Mouse (Mus musculus): ENCODE measurements around the gene Rusc2. TPM values are rescaled to one million over a fixed set of nuclear protein-coding genes. Genes with fewer than 3 reads are reported as not detected.

Rusc2 gene
- polyA plus RNA-seq (2014; fragmentation: Nextera tagmentation; extraction: Ambion mirVana) = 1.4 and 2.0 TPM in 2 replicates

GRCm38 (mm10) chr4:43381408-43382154 is at the start of gene Rusc2:
Rusc2 (plus strand) TSS chr4:43381979.
- no peaks in the 10 kb centered on the region for H3K9me3 ChIP-seq (ENCODE audit: control insufficient read depth, low read length)
- H3K9ac ChIP-seq (ENCODE audit: low read depth, low read length) = peak within 1 kb of the TSS; percentile 41; the same call in 1 of the 2 replicates

GRCm38 (mm10) chr4:43334771-43335170 is 47.0 kb upstream of the Rusc2 start:
- H3K36me3 ChIP-seq (ENCODE audit: control insufficient read depth, insufficient read depth, low read length) = no peaks in the 10 kb centered on the region
- no peak for ATAC-seq (replicated peaks; ENCODE audit: low FRiP score)
- WGBS = 56% methylated on average over 2 of the region's 2 CpGs

More at GRCm38 (mm10) chr4:43381408-43382154, at the start of gene Rusc2:
- WGBS = 3% methylated on average over 62 of the region's 63 CpGs
- Histone ChIP-seq H3K36me3 (ENCODE audit: control insufficient read depth, insufficient read depth, low read length) (no peaks in the 10 kb centered on the region), H3K4me1 (replicated peaks; ENCODE audit: control insufficient read depth, insufficient read depth, low read length) (no peaks in the 10 kb centered on the region), H3K27me3 (replicated peaks; ENCODE audit: control insufficient read depth, insufficient read depth, low read length) (peaks cover 27% of the 10 kb centered on the region), H3K4me3 (ENCODE audit: low read depth, low read length) (peak within 1 kb of the TSS; percentile 55), H3K4me2 (peak within 1 kb of the TSS; percentile 78), H3K27ac (ENCODE audit: low read depth, low read length) (no peak within 1 kb of the TSS)
- peak; percentile 62 for DNase-seq (ENCODE audit: low spot score)
- ATAC-seq (replicated peaks; ENCODE audit: low FRiP score) = peak; percentile 47

GRCm38 (mm10) chr4:43336176-43336575 is 45.6 kb upstream of the Rusc2 start:
- no peaks in the 10 kb centered on the region for H3K4me1 ChIP-seq (replicated peaks; ENCODE audit: control insufficient read depth, insufficient read depth, low read length)
- H3K9ac ChIP-seq (ENCODE audit: low read depth, low read length) = no peak overlapping the region
- peaks cover 5% of the 10 kb centered on the region; the same call in 1 of the 2 replicates for H3K9me3 ChIP-seq (ENCODE audit: control insufficient read depth, low read length)
- no peak for ATAC-seq (replicated peaks; ENCODE audit: low FRiP score)
- DNase-seq (ENCODE audit: low spot score) = no peak
- H3K36me3 ChIP-seq (ENCODE audit: control insufficient read depth, insufficient read depth, low read length) = no peaks in the 10 kb centered on the region
- H3K4me3 ChIP-seq (ENCODE audit: low read depth, low read length) = no peak overlapping the region
- H3K27ac ChIP-seq (ENCODE audit: low read depth, low read length) = no peak overlapping the region
- no peak overlapping the region for H3K4me2 ChIP-seq
- no peaks in the 10 kb centered on the region for H3K27me3 ChIP-seq (replicated peaks; ENCODE audit: control insufficient read depth, insufficient read depth, low read length)

More at GRCm38 (mm10) chr4:43334771-43335170, 47.0 kb upstream of the Rusc2 start:
- Histone ChIP-seq H3K27me3 (replicated peaks; ENCODE audit: control insufficient read depth, insufficient read depth, low read length) (no peaks in the 10 kb centered on the region), H3K4me1 (replicated peaks; ENCODE audit: control insufficient read depth, insufficient read depth, low read length) (no peaks in the 10 kb centered on the region), H3K27ac (ENCODE audit: low read depth, low read length) (no peak overlapping the region), H3K4me3 (ENCODE audit: low read depth, low read length) (no peak overlapping the region), H3K9me3 (ENCODE audit: control insufficient read depth, low read length) (peaks cover 5% of the 10 kb centered on the region; the same call in 1 of the 2 replicates), H3K4me2 (no peak overlapping the region), H3K9ac (ENCODE audit: low read depth, low read length) (no peak overlapping the region)
- no peak for DNase-seq (ENCODE audit: low spot score)

GRCm38 (mm10) chr4:43340096-43340804 is 41.5 kb upstream of the Rusc2 start:
- no peaks in the 10 kb centered on the region for H3K36me3 ChIP-seq (ENCODE audit: control insufficient read depth, insufficient read depth, low read length)
- no peak overlapping the region for H3K4me3 ChIP-seq (ENCODE audit: low read depth, low read length)
- peaks cover 5% of the 10 kb centered on the region; the same call in 1 of the 2 replicates for H3K9me3 ChIP-seq (ENCODE audit: control insufficient read depth, low read length)
- H3K27me3 ChIP-seq (replicated peaks; ENCODE audit: control insufficient read depth, insufficient read depth, low read length) = no peaks in the 10 kb centered on the region
- WGBS = 86% methylated on average over 4 of the region's 4 CpGs
- DNase-seq (ENCODE audit: low spot score) (no peak), ATAC-seq (replicated peaks; ENCODE audit: low FRiP score) (no peak)
- H3K4me1 ChIP-seq (replicated peaks; ENCODE audit: control insufficient read depth, insufficient read depth, low read length) = no peaks in the 10 kb centered on the region
- H3K27ac ChIP-seq (ENCODE audit: low read depth, low read length) = no peak overlapping the region
- no peak overlapping the region for H3K4me2 ChIP-seq
- H3K9ac ChIP-seq (ENCODE audit: low read depth, low read length) = no peak overlapping the region

GRCm38 (mm10) chr4:43341276-43341891 is 40.4 kb upstream of the Rusc2 start:
- Histone ChIP-seq H3K27me3 (replicated peaks; ENCODE audit: control insufficient read depth, insufficient read depth, low read length) (no peaks in the 10 kb centered on the region), H3K36me3 (ENCODE audit: control insufficient read depth, insufficient read depth, low read length) (no peaks in the 10 kb centered on the region), H3K27ac (ENCODE audit: low read depth, low read length) (no peak overlapping the region), H3K4me3 (ENCODE audit: low read depth, low read length) (no peak overlapping the region), H3K4me2 (no peak overlapping the region), H3K9me3 (ENCODE audit: control insufficient read depth, low read length) (peaks cover 2% of the 10 kb centered on the region; the same call in 1 of the 2 replicates), H3K4me1 (replicated peaks; ENCODE audit: control insufficient read depth, insufficient read depth, low read length) (no peaks in the 10 kb centered on the region), H3K9ac (ENCODE audit: low read depth, low read length) (no peak overlapping the region)
- no peak for DNase-seq (ENCODE audit: low spot score)
- ATAC-seq (replicated peaks; ENCODE audit: low FRiP score) = no peak
- WGBS = 75% methylated on average over 7 of the region's 7 CpGs

- H3K27me3 ChIP-seq (replicated peaks; ENCODE audit: control insufficient read depth, insufficient read depth, low read length) = no peaks in the 10 kb centered on the region
- 87% methylated on average over 10 of the region's 10 CpGs for WGBS
- H3K9ac ChIP-seq (ENCODE audit: low read depth, low read length) = no peak overlapping the region
- no peaks in the 10 kb centered on the region for H3K9me3 ChIP-seq (ENCODE audit: control insufficient read depth, low read length)
- ATAC-seq (replicated peaks; ENCODE audit: low FRiP score) = no peak
- no peak overlapping the region for H3K27ac ChIP-seq (ENCODE audit: low read depth, low read length)
- no peaks in the 10 kb centered on the region for H3K36me3 ChIP-seq (ENCODE audit: control insufficient read depth, insufficient read depth, low read length)
- DNase-seq (ENCODE audit: low spot score) = no peak
- no peak overlapping the region for H3K4me2 ChIP-seq
- H3K4me1 ChIP-seq (replicated peaks; ENCODE audit: control insufficient read depth, insufficient read depth, low read length) = no peaks in the 10 kb centered on the region
- H3K4me3 ChIP-seq (ENCODE audit: low read depth, low read length) = no peak overlapping the region
Measured at GRCm38 (mm10) chr4:43342443-43342842, 39.3 kb upstream of the Rusc2 start.

- DNase-seq (ENCODE audit: low spot score) (no peak), ATAC-seq (replicated peaks; ENCODE audit: low FRiP score) (no peak)
- no peaks in the 10 kb centered on the region for H3K36me3 ChIP-seq (ENCODE audit: control insufficient read depth, insufficient read depth, low read length)
- WGBS = 81% methylated on average over 2 of the region's 2 CpGs
- no peak overlapping the region for H3K4me3 ChIP-seq (ENCODE audit: low read depth, low read length)
- no peaks in the 10 kb centered on the region for H3K4me1 ChIP-seq (replicated peaks; ENCODE audit: control insufficient read depth, insufficient read depth, low read length)
- H3K9ac ChIP-seq (ENCODE audit: low read depth, low read length) = no peak overlapping the region
- H3K9me3 ChIP-seq (ENCODE audit: control insufficient read depth, low read length) = no peaks in the 10 kb centered on the region
- no peak overlapping the region for H3K27ac ChIP-seq (ENCODE audit: low read depth, low read length)
- no peak overlapping the region for H3K4me2 ChIP-seq
- no peaks in the 10 kb centered on the region for H3K27me3 ChIP-seq (replicated peaks; ENCODE audit: control insufficient read depth, insufficient read depth, low read length)
Measured at GRCm38 (mm10) chr4:43344932-43345331, 36.8 kb upstream of the Rusc2 start.

GRCm38 (mm10) chr4:43349206-43349605 is 32.6 kb upstream of the Rusc2 start:
- Histone ChIP-seq H3K36me3 (ENCODE audit: control insufficient read depth, insufficient read depth, low read length) (no peaks in the 10 kb centered on the region), H3K27ac (ENCODE audit: low read depth, low read length) (no peak overlapping the region), H3K9me3 (ENCODE audit: control insufficient read depth, low read length) (no peaks in the 10 kb centered on the region), H3K27me3 (replicated peaks; ENCODE audit: control insufficient read depth, insufficient read depth, low read length) (no peaks in the 10 kb centered on the region), H3K4me2 (no peak overlapping the region), H3K4me1 (replicated peaks; ENCODE audit: control insufficient read depth, insufficient read depth, low read length) (no peaks in the 10 kb centered on the region), H3K4me3 (ENCODE audit: low read depth, low read length) (no peak overlapping the region), H3K9ac (ENCODE audit: low read depth, low read length) (no peak overlapping the region)
- no peak for ATAC-seq (replicated peaks; ENCODE audit: low FRiP score)
- DNase-seq (ENCODE audit: low spot score) = no peak
- 91% methylated on average over 5 of the region's 5 CpGs for WGBS
